Mouse (Mus musculus) stomach, postnatal 0 days (tissue): Measurements from ENCODE around the gene Hint3.

Experiments
- CTCF ChIP-seq: IDR thresholded peaks from 2 replicates; pipeline ENCODE4 v1.5.1; 2016; ENCODE audit warnings: antibody characterized with exemption, low read depth, mild to moderate bottlenecking, moderate library complexity
- EP300 ChIP-seq: optimal IDR thresholded peaks from 2 replicates; pipeline ENCODE3; 2016; ENCODE audit warnings: antibody characterized with exemption

DNA sequence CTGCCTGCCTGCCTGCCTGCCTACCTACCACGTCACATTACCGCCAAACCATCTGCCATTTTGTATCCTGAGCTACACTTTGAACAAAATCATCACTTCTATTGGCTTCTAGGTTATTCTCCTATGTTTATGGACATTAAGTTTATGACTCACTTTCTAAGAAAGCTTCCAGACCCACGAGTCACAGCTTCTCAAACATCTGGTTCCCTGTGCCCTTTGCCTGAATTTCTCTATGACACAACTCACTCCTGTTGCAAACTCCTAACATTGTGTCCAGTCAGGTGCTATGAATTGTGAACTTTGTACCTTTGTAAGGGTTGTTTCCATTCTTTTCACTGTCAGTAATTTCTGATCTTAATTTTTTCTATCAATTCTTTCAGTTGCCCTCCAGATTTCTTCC is 8.8 kb upstream of the Hint3 start:
- TF ChIP-seq CTCF = no peak
- no peak for TF ChIP-seq EP300
